Mouse (Mus musculus) midbrain, embryonic 13.5 days (tissue): ENCODE data around the gene Hsh2d. TPM values are rescaled to one million over a fixed set of nuclear protein-coding genes. Genes with fewer than 3 reads are reported as not detected.
A peak's percentile ranks its signal among the peaks of the same experiment; 100 is the strongest.

Experiments
- ATAC-seq: fragments of 200-750 bp; cut with Nextera tagmentation; 2 replicates; pipeline ENCODE4 v1.8.0; 2017; ENCODE audit warnings: mild to moderate bottlenecking, moderate TSS enrichment, moderate library complexity
- H3K27ac ChIP-seq: fragments of 300-500 bp; sonication (generic); 2 replicates; pipeline ENCODE4 v1.5.1; 2015; ENCODE audit warnings: inconsistent platforms, mild to moderate bottlenecking, moderate library complexity
- H3K27me3 ChIP-seq: fragments of 300-500 bp; sonication (generic); 2 replicates; pipeline ENCODE4 v1.6.1; 2015; ENCODE audit warnings: mild to moderate bottlenecking, inconsistent platforms
- H3K36me3 ChIP-seq: fragments of 300-500 bp; sonication (generic); 2 replicates; pipeline ENCODE4 v1.6.1; 2015; ENCODE audit warnings: mild to moderate bottlenecking, inconsistent platforms
- H3K4me1 ChIP-seq: fragments of 300-500 bp; sonication (generic); replicated peaks from 2 replicates; pipeline ENCODE4 v1.6.1; 2015; ENCODE audit warnings: inconsistent platforms
- H3K4me2 ChIP-seq: fragments of 300-500 bp; sonication (generic); replicated peaks from 2 replicates; pipeline ENCODE4 v1.6.1; 2015; ENCODE audit warnings: moderate library complexity, mild to moderate bottlenecking, inconsistent platforms
- H3K4me3 ChIP-seq: fragments of 300-500 bp; sonication (generic); replicated peaks from 2 replicates; pipeline ENCODE4 v1.5.1; 2015; ENCODE audit warnings: mild to moderate bottlenecking, inconsistent platforms
- H3K9ac ChIP-seq: fragments of 300-500 bp; sonication (generic); replicated peaks from 2 replicates; pipeline ENCODE4 v1.6.1; 2015; ENCODE audit warnings: mild to moderate bottlenecking, inconsistent platforms
- H3K9me3 ChIP-seq: fragments of 300-500 bp; sonication (generic); 2 replicates; pipeline ENCODE4 v1.6.1; 2016; ENCODE audit warnings: mild to moderate bottlenecking, inconsistent platforms
- WGBS: fragments of 180-500 bp; shearing (Covaris S2); methylation state at CpG from one replicate; pipeline ENCODE4 v1.1.7; 2015; 5-methylcytosine and 5-hydroxymethylcytosine counted together
- polyA plus RNA-seq: library from polyadenylated mRNA; unstranded; fragments of >200 nt; fragmentation: Nextera tagmentation; extraction: Ambion mirVana; gene quantifications from 2 replicates; pipeline ENCODE4 v1.2.1, GENCODE M21; 2015

The Hsh2d gene
- polyA plus RNA-seq, 1 experiment from 2014 or later: 0.13 TPM

DNA sequence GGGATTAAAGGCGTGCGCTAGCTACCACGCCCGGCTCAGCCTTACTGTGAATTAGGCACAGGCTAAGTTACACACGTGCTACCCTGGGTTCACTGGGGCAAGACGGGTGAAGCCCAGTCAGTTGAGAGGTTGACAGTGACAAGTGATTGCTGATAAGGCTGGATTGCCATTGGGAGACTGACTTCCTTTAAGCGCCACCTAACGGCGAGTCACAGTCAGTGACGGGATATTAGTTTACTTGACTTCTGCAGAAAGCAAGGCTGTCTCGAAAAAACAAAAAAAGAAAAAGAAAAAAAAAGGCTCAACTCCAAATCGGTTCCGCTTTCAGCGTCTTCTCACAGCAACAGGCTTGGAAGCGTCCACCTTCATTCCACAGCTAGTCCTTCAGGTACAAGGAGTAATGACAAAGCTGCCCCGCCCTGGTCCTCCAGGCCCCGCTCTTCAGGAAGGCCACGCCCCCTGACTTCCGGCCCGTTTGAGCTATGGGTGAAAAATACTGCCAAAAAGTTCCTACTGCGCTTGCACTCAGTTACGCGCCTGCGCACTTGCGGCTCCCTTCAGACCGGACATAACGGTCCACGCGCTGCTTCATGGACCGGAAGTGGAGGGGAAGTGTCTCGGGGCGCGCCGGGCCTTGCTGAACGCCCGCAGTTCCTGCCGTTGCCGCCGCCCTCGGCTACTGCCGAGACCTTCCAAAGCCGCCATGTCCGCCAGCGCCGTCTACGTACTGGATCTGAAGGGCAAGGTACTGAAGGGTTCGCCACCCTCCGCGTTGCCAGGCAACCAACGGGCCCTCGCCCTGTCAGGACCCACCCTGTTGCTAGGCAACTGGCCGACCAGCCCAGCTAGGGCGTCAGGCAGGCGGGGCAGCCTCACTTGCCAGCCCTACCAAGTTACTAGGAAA, 50.3 kb downstream of the Hsh2d start, which contains the start of gene Ap1m1:
TSS of gene Ap1m1 (plus strand) at position 520 of the 904 bp plus-strand sequence.
- H3K4me2 ChIP-seq: peak within 1 kb of the TSS; percentile 77
- H3K36me3 ChIP-seq: peaks cover 14% of the 10 kb centered on the region
- ATAC-seq: peak; percentile 96
- no peaks in the 10 kb centered on the region for H3K9me3 ChIP-seq
- under 1% methylated on average over 54 of the region's 54 CpGs for WGBS
- no peaks in the 10 kb centered on the region for H3K27me3 ChIP-seq
- peak within 1 kb of the TSS; percentile 78 for H3K4me3 ChIP-seq
- H3K9ac ChIP-seq: peak within 1 kb of the TSS; percentile 72
- H3K27ac ChIP-seq: peak within 1 kb of the TSS; percentile 95
- H3K4me1 ChIP-seq: peaks cover 26% of the 10 kb centered on the region

DNA sequence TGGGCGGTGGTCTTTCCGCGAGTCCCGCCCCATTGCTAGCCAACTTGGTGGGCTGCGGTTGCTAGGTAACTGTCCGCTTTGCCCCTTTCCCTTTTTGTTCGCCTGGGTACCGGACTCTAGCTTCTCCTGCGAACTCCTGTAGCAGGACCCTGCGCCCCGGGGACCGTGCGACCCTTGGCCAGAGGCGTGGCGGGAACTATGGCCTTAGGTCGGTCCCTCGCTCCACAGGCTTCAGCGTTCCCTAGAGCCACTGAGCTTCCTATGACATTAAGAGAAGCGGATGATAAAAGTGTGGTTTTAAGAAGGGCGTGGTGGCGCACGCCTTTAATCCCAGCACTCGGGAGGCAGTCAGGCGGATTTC, 50.9 kb downstream of the Hsh2d start:
- H3K9ac ChIP-seq: peak overlapping the region; percentile 72
- peak overlapping the region; percentile 78 for H3K4me3 ChIP-seq
- H3K9me3 ChIP-seq: no peaks in the 10 kb centered on the region
- WGBS: under 1% methylated on average over 24 of the region's 24 CpGs
- no peaks in the 10 kb centered on the region for H3K27me3 ChIP-seq
- peak overlapping the region; percentile 77 for H3K4me2 ChIP-seq
- peak overlapping the region; percentile 95 for H3K27ac ChIP-seq
- H3K4me1 ChIP-seq: peaks cover 26% of the 10 kb centered on the region
- peaks cover 15% of the 10 kb centered on the region for H3K36me3 ChIP-seq
- no peak for ATAC-seq

DNA sequence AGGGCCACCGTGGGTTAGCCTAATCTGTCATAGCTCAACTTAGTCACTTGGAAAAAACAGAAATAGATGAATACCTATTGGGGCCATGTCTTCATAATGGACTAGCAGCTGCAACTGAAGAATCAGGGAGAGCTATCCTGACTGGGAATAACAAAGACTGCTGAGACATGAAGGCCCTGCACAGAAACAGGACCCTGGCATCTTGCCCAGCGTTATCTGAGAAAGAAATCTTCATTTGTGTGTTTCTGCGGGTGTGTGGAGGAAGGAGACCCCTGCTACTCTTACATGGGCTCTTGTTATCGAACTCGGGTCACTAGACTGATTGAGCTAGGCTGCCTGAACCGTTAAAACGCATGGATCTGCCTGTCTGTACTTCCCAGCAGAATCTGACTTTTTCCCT, 51.5 kb downstream of the Hsh2d start:
- Histone ChIP-seq H3K9me3 (no peaks in the 10 kb centered on the region), H3K27ac (peak overlapping the region; percentile 95; the same call in 1 of the 2 replicates), H3K4me1 (peaks cover 26% of the 10 kb centered on the region), H3K27me3 (no peaks in the 10 kb centered on the region), H3K36me3 (peaks cover 17% of the 10 kb centered on the region), H3K9ac (peak overlapping the region; percentile 72), H3K4me3 (peak overlapping the region; percentile 78), H3K4me2 (peak overlapping the region; percentile 77)
- 66% methylated on average over 7 of the region's 7 CpGs for WGBS
- no peak; the same call in 1 of the 2 replicates for ATAC-seq

DNA sequence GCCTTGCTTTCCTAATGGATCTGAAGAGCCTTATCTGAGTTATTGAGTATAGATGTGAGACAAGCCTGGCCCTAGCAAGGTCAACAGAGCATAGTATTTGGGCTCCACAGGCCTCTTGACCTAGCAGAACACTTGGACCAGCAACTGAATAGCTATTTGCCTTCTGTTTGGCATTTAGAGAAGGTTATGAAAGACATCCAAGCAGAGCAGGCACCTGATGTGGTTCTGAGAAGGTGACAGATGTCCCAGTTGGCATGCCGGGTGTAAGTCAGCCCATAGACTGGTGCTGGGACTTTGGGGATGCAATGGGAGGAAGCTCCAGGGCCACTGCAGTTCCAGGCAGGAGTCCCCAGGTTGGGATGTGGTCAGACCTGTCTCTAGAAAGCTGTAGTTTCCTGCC, 52.8 kb downstream of the Hsh2d start:
- H3K27ac ChIP-seq: no peak overlapping the region
- no peaks in the 10 kb centered on the region for H3K9me3 ChIP-seq
- 0 out of 2 replicates have a peak overlapping the region, but pooled peaks have one; percentile 4 for H3K4me3 ChIP-seq
- no peak for ATAC-seq
- H3K4me2 ChIP-seq: no peak overlapping the region
- H3K9ac ChIP-seq: no peak overlapping the region; the same call in 1 of the 2 replicates
- peaks cover 26% of the 10 kb centered on the region for H3K4me1 ChIP-seq
- peaks cover 30% of the 10 kb centered on the region for H3K36me3 ChIP-seq
- WGBS: 95% methylated on average over 1 of the region's 1 CpGs
- H3K27me3 ChIP-seq: no peaks in the 10 kb centered on the region

DNA sequence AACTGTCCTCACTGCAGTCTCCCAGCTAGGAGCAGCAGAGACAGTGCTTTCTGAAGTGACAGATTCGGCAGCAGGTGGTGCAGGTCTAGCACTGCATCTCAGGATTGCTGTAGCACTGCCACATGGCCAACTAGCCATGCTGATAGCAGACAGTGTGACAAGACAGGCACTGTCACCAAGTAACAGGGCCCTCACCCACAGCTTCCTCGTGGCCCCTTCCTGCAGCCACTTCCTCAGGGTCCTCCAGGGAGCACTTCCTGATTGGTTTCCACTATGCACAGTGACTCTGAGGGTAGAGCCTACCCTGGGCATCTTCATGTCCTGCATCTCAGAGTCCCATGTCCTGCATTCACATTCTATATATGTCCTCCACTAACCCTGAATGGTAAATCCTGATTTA, 55.2 kb downstream of the Hsh2d start:
- Histone ChIP-seq H3K27ac (no peak overlapping the region), H3K36me3 (peaks cover 46% of the 10 kb centered on the region), H3K4me3 (no peak overlapping the region), H3K9ac (no peak overlapping the region), H3K27me3 (no peaks in the 10 kb centered on the region), H3K9me3 (no peaks in the 10 kb centered on the region), H3K4me2 (no peak overlapping the region), H3K4me1 (peaks cover 21% of the 10 kb centered on the region)
- 94% methylated on average over 2 of the region's 2 CpGs for WGBS
- ATAC-seq: no peak

Other genes with a start within 250 kb of the Hsh2d start
- 16.5 and 18.8 TPM in 2 replicates for gene Zfp961, start 238.6 kb upstream of the Hsh2d start, polyA plus RNA-seq
- gene Cyp4f18, start 180.0 kb upstream of the Hsh2d start, polyA plus RNA-seq: 0.35 and 0.92 TPM in 2 replicates
- not detected in 2 replicates for gene Olfr372, start 148.4 kb upstream of the Hsh2d start, polyA plus RNA-seq
- gene Olfr373, start 106.5 kb upstream of the Hsh2d start, polyA plus RNA-seq: 0.05 TPM in 1 of 2 replicates, not detected in the other
- not detected in 2 replicates for gene Olfr374, start 82.6 kb upstream of the Hsh2d start, polyA plus RNA-seq
- 239 and 247 TPM in 2 replicates for gene Tpm4, start 54.7 kb upstream of the Hsh2d start, polyA plus RNA-seq
- gene Rab8a, start 28.4 kb upstream of the Hsh2d start, polyA plus RNA-seq: 104 and 107 TPM in 2 replicates
- gene Cib3, start 23.2 kb downstream of the Hsh2d start, polyA plus RNA-seq: not detected in 2 replicates
- gene Gm11034, start 24.0 kb downstream of the Hsh2d start, polyA plus RNA-seq: not detected in 2 replicates
- gene Fam32a, start 30.1 kb downstream of the Hsh2d start, polyA plus RNA-seq: 116 and 121 TPM in 2 replicates
- 259 and 266 TPM in 2 replicates for gene Ap1m1, start 50.4 kb downstream of the Hsh2d start, polyA plus RNA-seq
- gene Gm10282, start 115.6 kb downstream of the Hsh2d start, polyA plus RNA-seq: 19.3 and 19.8 TPM in 2 replicates
- 2.7 and 4.3 TPM in 2 replicates for gene Klf2, start 129.4 kb downstream of the Hsh2d start, polyA plus RNA-seq
- gene Eps15l1, start 231.8 kb downstream of the Hsh2d start, polyA plus RNA-seq: 69.2 and 72.1 TPM in 2 replicates